Mouse (Mus musculus) forebrain, embryonic 11.5 days (tissue): ENCODE results near the gene Kmt2a. TPM values are rescaled to one million over a fixed set of nuclear protein-coding genes. Genes with fewer than 3 reads are reported as not detected.

ENCODE experiments used
- ATAC-seq: fragments of 200-750 bp; cut with Nextera tagmentation; replicated peaks from 2 replicates; pipeline ENCODE4 v1.8.0; 2017; ENCODE audit warnings: moderate TSS enrichment; ENCODE audit not compliant: low FRiP score
- DNase-seq: peaks from one replicate; pipeline ENCODE4 v3.0.0-alpha.2; 2017; ENCODE audit warnings: low spot score
- H3K27ac ChIP-seq: fragments of 300-500 bp; sonication (generic); 2 replicates; pipeline ENCODE4 v1.5.1; 2014; ENCODE audit warnings: low read depth, low read length
- H3K27me3 ChIP-seq: fragments of 300-500 bp; sonication (generic); 2 replicates; pipeline ENCODE4 v1.6.1; 2014; ENCODE audit warnings: mild to moderate bottlenecking, low read length, mixed read lengths; ENCODE audit not compliant: control insufficient read depth, insufficient read depth
- H3K36me3 ChIP-seq: fragments of 300-500 bp; sonication (generic); 2 replicates; pipeline ENCODE4 v1.6.1; 2014; ENCODE audit warnings: mild to moderate bottlenecking, low read length, moderate library complexity, mixed read lengths; ENCODE audit not compliant: control insufficient read depth, insufficient read depth
- H3K4me1 ChIP-seq: fragments of 300-500 bp; sonication (generic); replicated peaks from 2 replicates; pipeline ENCODE4 v1.6.1; 2014; ENCODE audit warnings: low read length, mixed read lengths; ENCODE audit not compliant: control insufficient read depth, insufficient read depth
- H3K4me2 ChIP-seq: fragments of 300-500 bp; sonication (generic); 2 replicates; pipeline ENCODE4 v1.6.1; 2014; ENCODE audit warnings: low read depth, mild to moderate bottlenecking, low read length, moderate library complexity, mixed read lengths; ENCODE audit not compliant: severe bottlenecking
- H3K4me3 ChIP-seq: fragments of 300-500 bp; sonication (generic); 2 replicates; pipeline ENCODE4 v1.5.1; 2014; ENCODE audit warnings: low read depth, low read length
- H3K9ac ChIP-seq: fragments of 300-500 bp; sonication (generic); 2 replicates; pipeline ENCODE4 v1.6.1; 2014; ENCODE audit warnings: low read length
- H3K9me3 ChIP-seq: fragments of 300-500 bp; sonication (generic); 2 replicates; pipeline ENCODE4 v1.6.1; 2016; ENCODE audit warnings: low read length, mixed read lengths; ENCODE audit not compliant: control insufficient read depth
- WGBS: fragments of 180-500 bp; shearing (Covaris S2); extraction: QIAGEN DNeasy Blood & Tissue Kit; methylation state at CpG from one replicate; pipeline ENCODE4 v1.1.7; 2014; 5-methylcytosine and 5-hydroxymethylcytosine counted together
- polyA plus RNA-seq: library from polyadenylated mRNA; unstranded; fragments of >200 nt; fragmentation: Nextera tagmentation; extraction: Ambion mirVana; gene quantifications from 2 replicates; pipeline ENCODE4 v1.2.1, GENCODE M21; 2014

The Kmt2a gene
- 18.2 and 23.2 TPM in 2 replicates for polyA plus RNA-seq

DNA sequence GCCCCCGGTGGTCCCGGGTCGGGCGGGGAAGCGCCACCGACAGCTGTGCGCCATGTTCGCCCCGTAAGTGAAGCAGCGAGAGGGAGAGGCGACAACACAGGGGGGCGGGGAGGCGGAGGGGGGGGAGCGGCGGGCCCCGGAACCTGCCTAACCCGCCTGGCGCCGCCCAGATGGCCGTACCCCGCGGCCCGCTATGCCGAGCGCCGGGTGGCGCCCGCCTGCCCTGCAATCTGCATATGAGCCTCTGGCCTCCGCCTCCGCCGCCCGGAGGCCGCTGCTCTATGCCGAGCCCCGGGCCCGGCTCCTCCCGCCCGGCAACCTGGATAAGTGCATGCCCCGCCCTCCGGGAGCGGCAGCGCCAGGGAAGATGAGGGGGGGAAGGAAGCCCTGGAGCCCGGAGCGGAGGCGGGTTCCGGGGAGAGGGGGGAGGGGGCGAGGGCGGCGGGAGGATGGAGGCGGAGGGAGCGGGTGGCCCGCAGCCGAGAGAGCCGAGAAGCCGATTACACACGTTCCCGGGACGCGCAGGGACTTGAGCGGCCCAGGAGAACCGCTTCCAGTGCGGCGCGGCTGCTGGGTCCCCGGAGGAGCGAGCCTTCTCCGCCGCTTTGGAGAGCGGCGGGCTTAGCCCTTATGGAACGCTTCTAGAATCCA lies at the start of gene Kmt2a:
Gene Kmt2a (minus strand): TSS at position 76 of the 651 bp plus-strand sequence.
- ATAC-seq (peak; percentile 78), DNase-seq (peak; percentile 100)
- H3K4me2 ChIP-seq = peak within 1 kb of the TSS; percentile 97
- no peaks in the 10 kb centered on the region; the same call in 1 of the 2 replicates for H3K36me3 ChIP-seq
- H3K4me1 ChIP-seq = peaks cover 17% of the 10 kb centered on the region; the same call in 1 of the 2 replicates
- peak within 1 kb of the TSS; percentile 99 for H3K27ac ChIP-seq
- peak within 1 kb of the TSS; percentile 96 for H3K9ac ChIP-seq
- H3K9me3 ChIP-seq = no peaks in the 10 kb centered on the region
- WGBS = under 1% methylated on average over 48 of the region's 71 CpGs
- no peaks in the 10 kb centered on the region for H3K27me3 ChIP-seq
- peak within 1 kb of the TSS; percentile 90 for H3K4me3 ChIP-seq

DNA sequence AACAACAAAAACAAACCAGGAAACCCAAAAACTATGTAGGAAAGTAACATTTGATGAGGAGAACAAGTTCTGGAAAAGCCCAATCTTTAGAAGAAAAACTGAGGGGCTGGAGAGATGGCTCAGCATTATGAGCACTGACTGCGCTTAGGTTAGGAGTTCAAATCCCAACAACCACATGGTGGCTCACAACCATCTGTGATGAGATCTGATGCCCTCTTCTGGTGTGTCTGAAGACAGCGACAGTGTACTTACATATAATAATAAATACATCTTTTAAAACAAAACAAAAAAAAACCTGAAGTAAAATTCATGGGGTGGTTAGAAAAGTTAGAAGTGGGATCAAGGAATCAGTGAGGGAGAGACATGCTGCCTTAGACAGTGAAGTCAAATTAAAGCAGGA lies 40.4 kb upstream of the Kmt2a start:
- no peak overlapping the region for H3K27ac ChIP-seq
- peak overlapping the region; percentile 94 for H3K4me2 ChIP-seq
- DNase-seq (no peak), ATAC-seq (no peak)
- no peaks in the 10 kb centered on the region for H3K9me3 ChIP-seq
- no peaks in the 10 kb centered on the region for H3K36me3 ChIP-seq
- WGBS = 55% methylated on average over 2 of the region's 2 CpGs
- H3K9ac ChIP-seq = no peak overlapping the region; the same call in 1 of the 2 replicates
- H3K4me1 ChIP-seq = no peaks in the 10 kb centered on the region
- H3K27me3 ChIP-seq = no peaks in the 10 kb centered on the region
- peak overlapping the region; percentile 94; the same call in 1 of the 2 replicates for H3K4me3 ChIP-seq

DNA sequence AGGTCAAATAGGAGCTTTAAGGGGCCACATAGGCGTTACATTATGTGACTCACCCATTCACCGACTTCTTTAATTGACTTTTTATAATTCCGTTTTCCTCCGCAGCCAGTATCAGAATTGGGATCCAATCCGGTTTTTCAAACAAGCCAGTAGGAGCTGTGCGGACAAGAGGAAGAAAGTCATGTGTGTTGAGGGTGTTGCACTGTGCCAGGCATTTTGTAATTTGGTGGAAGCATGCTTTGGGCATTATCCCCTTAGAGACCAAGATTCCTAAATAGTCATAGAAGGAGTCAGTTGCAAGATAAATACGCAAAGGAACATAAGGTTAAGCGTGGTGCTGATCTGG lies 40.0 kb upstream of the Kmt2a start:
- Histone ChIP-seq H3K9ac (peak overlapping the region; percentile 82), H3K9me3 (no peaks in the 10 kb centered on the region), H3K4me3 (peak overlapping the region; percentile 94), H3K27me3 (no peaks in the 10 kb centered on the region), H3K4me1 (no peaks in the 10 kb centered on the region), H3K27ac (peak overlapping the region; percentile 80; the same call in 1 of the 2 replicates), H3K36me3 (no peaks in the 10 kb centered on the region), H3K4me2 (peak overlapping the region; percentile 94)
- ATAC-seq = peak; percentile 87; the same call in 1 of the 2 replicates
- no peak for DNase-seq
- 2% methylated on average over 8 of the region's 8 CpGs for WGBS

DNA sequence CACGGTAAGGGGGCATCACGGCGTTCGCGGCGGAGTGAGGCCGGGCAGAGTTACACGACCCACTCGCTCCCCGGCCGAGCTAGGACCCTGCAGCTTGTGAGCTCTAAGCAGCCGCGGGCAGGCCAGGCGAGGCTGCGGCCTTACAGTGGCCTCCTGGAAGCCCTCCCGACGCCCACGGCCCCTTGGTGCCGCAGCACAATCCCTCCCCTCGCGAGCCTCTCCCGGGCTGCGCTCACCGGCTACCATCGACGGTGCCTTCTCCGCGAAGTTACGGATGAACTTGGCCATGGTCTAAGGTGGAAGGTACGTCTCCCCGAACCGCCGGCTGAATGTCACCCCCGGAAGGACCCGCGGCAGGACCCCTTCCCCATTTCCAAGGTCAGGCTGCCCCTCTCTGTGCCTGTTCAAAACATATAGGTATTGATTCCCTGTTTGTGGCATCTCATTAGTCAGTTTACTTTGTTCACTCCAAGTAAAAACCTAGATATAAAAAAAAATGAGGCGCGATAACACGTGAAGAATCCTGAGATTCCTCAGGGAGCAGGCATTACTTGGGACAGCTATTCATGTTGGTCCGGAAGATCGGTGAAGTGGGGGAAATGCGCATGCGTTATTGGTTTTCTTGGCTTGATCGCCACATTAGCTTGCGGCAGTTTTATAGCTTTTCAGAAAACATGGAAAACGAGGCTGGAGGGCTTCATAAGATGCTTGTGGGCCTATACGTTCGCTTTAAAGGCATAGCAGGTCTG lies 39.5 kb upstream of the Kmt2a start, which contains the start of gene Atp5l:
Gene Atp5l (minus strand): TSS at position 369 of the 749 bp plus-strand sequence.
- H3K9ac ChIP-seq = peak within 1 kb of the TSS; percentile 82
- peak within 1 kb of the TSS; percentile 94 for H3K4me3 ChIP-seq
- ATAC-seq = peak; percentile 86
- under 1% methylated on average over 48 of the region's 48 CpGs for WGBS
- no peaks in the 10 kb centered on the region for H3K4me1 ChIP-seq
- peak within 1 kb of the TSS; percentile 80; the same call in 1 of the 2 replicates for H3K27ac ChIP-seq
- H3K9me3 ChIP-seq = no peaks in the 10 kb centered on the region
- DNase-seq = peak; percentile 90
- H3K4me2 ChIP-seq = peak within 1 kb of the TSS; percentile 94
- H3K27me3 ChIP-seq = no peaks in the 10 kb centered on the region
- no peaks in the 10 kb centered on the region for H3K36me3 ChIP-seq

DNA sequence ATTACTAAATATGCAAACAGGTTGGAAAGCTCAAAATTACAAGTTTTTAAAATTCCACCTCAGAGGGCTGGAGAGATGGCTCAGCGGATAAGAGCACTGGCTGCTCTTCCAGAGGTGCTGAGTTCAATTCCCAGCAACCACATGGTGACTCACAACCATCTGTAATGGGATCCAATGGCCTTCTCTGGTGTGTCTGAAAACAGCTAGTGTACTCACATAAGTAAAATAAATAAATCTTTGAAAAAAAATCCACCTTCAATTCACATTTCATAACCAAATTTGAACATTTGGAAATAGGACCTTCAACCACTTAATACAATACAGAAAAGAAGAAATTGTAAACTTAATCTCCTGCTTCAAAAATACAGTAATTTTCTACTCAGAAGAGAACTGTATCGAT lies 38.5 kb upstream of the Kmt2a start:
- Histone ChIP-seq H3K9me3 (no peaks in the 10 kb centered on the region), H3K36me3 (no peaks in the 10 kb centered on the region), H3K9ac (peak overlapping the region; percentile 82), H3K27me3 (no peaks in the 10 kb centered on the region), H3K27ac (no peak overlapping the region), H3K4me1 (0 out of 2 replicates have a peak, but pooled peaks cover 2% of the 10 kb centered on the region), H3K4me3 (peak overlapping the region; percentile 94), H3K4me2 (peak overlapping the region; percentile 94)
- ATAC-seq (no peak), DNase-seq (no peak)
- WGBS = 48% methylated on average over 2 of the region's 2 CpGs

DNA sequence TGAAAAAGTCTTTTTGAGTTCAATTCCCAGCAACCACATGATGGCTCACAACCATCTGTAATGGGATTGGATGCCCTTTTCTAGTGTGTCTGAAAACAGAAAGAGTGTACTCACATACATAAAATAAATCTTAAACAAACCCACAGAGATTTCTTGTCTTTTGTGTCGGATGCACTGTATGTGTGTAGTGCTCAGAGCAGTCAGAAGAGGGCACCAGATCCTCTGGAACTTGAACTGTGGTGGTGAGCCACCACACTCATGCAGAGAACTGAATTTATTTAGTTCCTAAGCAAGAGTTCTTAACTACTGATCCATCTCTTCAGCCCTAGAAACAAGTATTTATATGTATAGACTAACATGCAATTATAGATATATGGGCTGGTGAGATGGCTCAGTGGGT lies 35.1 kb upstream of the Kmt2a start:
- ATAC-seq (no peak), DNase-seq (peak; percentile 61)
- no peak overlapping the region for H3K4me3 ChIP-seq
- 0 out of 2 replicates have a peak, but pooled peaks cover 2% of the 10 kb centered on the region for H3K4me1 ChIP-seq
- WGBS = 63% methylated on average over 1 of the region's 1 CpGs
- no peak overlapping the region for H3K4me2 ChIP-seq
- H3K9ac ChIP-seq = no peak overlapping the region
- no peaks in the 10 kb centered on the region for H3K36me3 ChIP-seq
- H3K27ac ChIP-seq = no peak overlapping the region
- H3K9me3 ChIP-seq = no peaks in the 10 kb centered on the region
- H3K27me3 ChIP-seq = no peaks in the 10 kb centered on the region

DNA sequence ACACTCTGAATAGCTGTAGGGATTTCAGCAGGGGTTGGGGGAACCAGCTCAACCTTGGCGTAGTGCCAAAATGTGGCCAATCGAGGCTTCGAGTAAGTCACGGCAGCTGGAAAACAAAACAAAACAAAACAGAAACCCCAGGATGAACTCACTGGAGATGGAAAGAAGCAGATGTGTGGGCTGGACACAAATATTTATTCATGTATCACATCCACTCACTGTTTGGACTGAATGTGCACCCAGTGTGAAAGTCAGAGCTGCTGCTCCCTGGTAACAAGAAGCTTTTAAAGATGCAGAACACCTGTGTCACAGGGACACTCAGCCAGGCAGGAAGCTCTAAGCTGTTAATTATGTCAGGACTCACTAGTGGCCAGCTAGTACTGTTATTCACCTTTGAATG lies 33.6 kb upstream of the Kmt2a start:
- H3K27me3 ChIP-seq = no peaks in the 10 kb centered on the region
- H3K9me3 ChIP-seq = no peaks in the 10 kb centered on the region
- H3K4me3 ChIP-seq = no peak overlapping the region
- DNase-seq = no peak
- no peaks in the 10 kb centered on the region for H3K36me3 ChIP-seq
- 0 out of 2 replicates have a peak, but pooled peaks cover 2% of the 10 kb centered on the region for H3K4me1 ChIP-seq
- no peak overlapping the region for H3K27ac ChIP-seq
- WGBS = 62% methylated on average over 4 of the region's 4 CpGs
- H3K4me2 ChIP-seq = no peak overlapping the region
- ATAC-seq = no peak
- H3K9ac ChIP-seq = no peak overlapping the region

DNA sequence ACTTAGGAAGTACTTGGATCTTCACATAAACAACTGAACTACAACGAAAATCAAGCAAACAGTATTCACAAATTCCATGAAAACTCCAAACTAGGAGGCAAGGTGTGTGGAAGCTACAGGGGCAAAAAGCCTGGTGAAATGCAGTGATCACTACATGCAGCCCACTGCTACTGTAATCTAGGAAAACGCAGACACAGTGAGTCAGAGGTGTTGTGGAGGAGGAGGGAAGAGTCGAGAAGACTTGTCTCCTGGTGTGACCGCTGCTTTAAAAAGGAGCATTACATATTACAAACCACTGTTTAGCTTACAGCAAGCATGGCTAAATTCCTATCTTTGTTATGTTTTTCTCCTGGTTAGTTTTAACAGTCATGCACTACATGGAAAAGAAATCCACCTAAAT lies 30.3 kb upstream of the Kmt2a start:
- no peaks in the 10 kb centered on the region for H3K36me3 ChIP-seq
- DNase-seq (no peak), ATAC-seq (no peak)
- H3K27me3 ChIP-seq = no peaks in the 10 kb centered on the region
- no peaks in the 10 kb centered on the region for H3K9me3 ChIP-seq
- H3K9ac ChIP-seq = no peak overlapping the region
- WGBS = 94% methylated on average over 4 of the region's 4 CpGs
- H3K4me1 ChIP-seq = 0 out of 2 replicates have a peak, but pooled peaks cover 2% of the 10 kb centered on the region
- no peak overlapping the region for H3K4me2 ChIP-seq
- no peak overlapping the region for H3K4me3 ChIP-seq
- H3K27ac ChIP-seq = no peak overlapping the region
